ENCODE assay signal across 29 mouse cellular contexts in the genomic region with DNA sequence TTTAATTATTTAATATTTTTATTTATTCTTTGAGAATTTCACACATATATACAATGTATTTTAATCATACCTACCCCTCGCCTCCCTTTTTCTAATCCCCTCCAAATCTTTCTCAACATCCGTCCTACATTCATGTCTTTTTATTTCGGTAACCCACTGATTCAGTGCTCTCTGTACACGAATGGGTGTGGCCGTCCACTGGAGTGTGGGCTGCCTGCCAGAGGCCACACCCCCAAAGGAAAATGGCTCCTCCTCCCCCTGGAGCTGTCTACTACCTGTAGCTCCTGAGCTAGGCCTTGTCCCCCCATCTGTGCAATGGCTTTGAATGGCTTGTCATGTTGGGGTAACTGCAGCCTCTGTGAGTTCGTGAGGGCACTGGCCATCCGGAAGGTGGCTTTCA. TPM values are rescaled to one million over a fixed set of nuclear protein-coding genes. Genes with fewer than 3 reads are reported as not detected.
"Had no signal": no experiment of that assay in that cellular context is flagged by ENCODE, and none has a peak within 500 bp of the region (broad histone marks: within the 10 kb centered on the region; RNA-seq: fewer than 3 reads in every experiment).

No protein-coding gene starts in this region.

- H3K4me3 ChIP-seq: intestine, embryonic 15.5 days; layer of hippocampus, adult 2 months; left cerebral cortex, adult 2 months; liver, embryonic 15.5 days; lung, embryonic 15.5 days; megakaryocyte, embryonic 14.5 days; midbrain, embryonic 12.5 days; midbrain, embryonic 15.5 days; myocyte; neural tube, embryonic 13.5 days; stomach, embryonic 15.5 days had no signal

- H3K4me2 ChIP-seq: intestine, embryonic 15.5 days; liver, embryonic 15.5 days; lung, embryonic 15.5 days; midbrain, embryonic 12.5 days; midbrain, embryonic 15.5 days; neural tube, embryonic 13.5 days; stomach, embryonic 15.5 days had no signal

- H3K27me3 ChIP-seq: intestine, embryonic 15.5 days; liver, embryonic 15.5 days; lung, embryonic 15.5 days; megakaryocyte, embryonic 14.5 days; midbrain, embryonic 12.5 days; midbrain, embryonic 15.5 days; neural tube, embryonic 13.5 days; stomach, embryonic 15.5 days had no signal

- H3K9ac ChIP-seq: intestine, embryonic 15.5 days; liver, embryonic 15.5 days; lung, embryonic 15.5 days; midbrain, embryonic 12.5 days; midbrain, embryonic 15.5 days; neural tube, embryonic 13.5 days; stomach, embryonic 15.5 days had no signal

- DNase-seq: kidney, adult 2 months; kidney, postnatal 25 days; layer of hippocampus, adult 9-11 months; layer of hippocampus, postnatal 36 days; lung, adult 18-20 months; lung, postnatal 10 days; retina, postnatal 1 day; right cerebral cortex, postnatal 25 days; spleen, adult 18-20 months; thymus, adult 2 months; thymus, postnatal 14 days; thymus, postnatal 4 days had no signal

- H3K27ac ChIP-seq: intestine, embryonic 15.5 days; kidney, postnatal 0 days; layer of hippocampus, adult 2 months; left cerebral cortex, adult 2 months; liver, embryonic 15.5 days; lung, embryonic 15.5 days; macrophage; midbrain, embryonic 12.5 days; midbrain, embryonic 15.5 days; neural tube, embryonic 13.5 days; stomach, embryonic 15.5 days had no signal

- H3K9me3 ChIP-seq: intestine, embryonic 15.5 days; liver, embryonic 15.5 days; lung, embryonic 15.5 days; megakaryocyte, embryonic 14.5 days; midbrain, embryonic 12.5 days; midbrain, embryonic 15.5 days; neural tube, embryonic 13.5 days; stomach, embryonic 15.5 days had no signal

- ATAC-seq: intestine, embryonic 15.5 days; midbrain, embryonic 15.5 days had no signal

- H3K4me1 ChIP-seq: intestine, embryonic 15.5 days; liver, embryonic 15.5 days; lung, embryonic 15.5 days; midbrain, embryonic 12.5 days; midbrain, embryonic 15.5 days; neural tube, embryonic 13.5 days; stomach, embryonic 15.5 days had no signal

RNA-seq across cellular contexts. Expression of a gene that starts 23.7 kb away (rescaled TPM):
- total RNA-seq: liver, adult 2 months; monocyte, adult 5-6 weeks; neutrophil, adult 5-6 weeks had no signal
- polyA plus RNA-seq: limb, embryonic 11.5 days; liver, adult 2 months; macrophage had no signal

RNA-seq across cellular contexts. Expression of a gene that starts 46.7 kb away (rescaled TPM):
- total RNA-seq: monocyte, adult 5-6 weeks; neutrophil, adult 5-6 weeks had no signal
- polyA plus RNA-seq: macrophage, myocyte had no signal
